Mouse (Mus musculus) midbrain, embryonic 11.5 days (tissue): ENCODE data around the gene H2-M3. TPM values are rescaled to one million over a fixed set of nuclear protein-coding genes. Genes with fewer than 3 reads are reported as not detected.

Source experiments
- polyA plus RNA-seq: library from polyadenylated mRNA; unstranded; fragments of >200 nt; fragmentation: Nextera tagmentation; extraction: Ambion mirVana; gene quantifications from 2 replicates; pipeline ENCODE4 v1.2.1, GENCODE M21; 2014

The H2-M3 gene
- polyA plus RNA-seq, 1 experiment from 2014 or later = 1.8 TPM

Other genes with a start within 250 kb of the H2-M3 start
- 0.18 and 0.42 TPM in 2 replicates for gene Mog, start 246.8 kb upstream of the H2-M3 start, polyA plus RNA-seq
- 14.3 and 14.5 TPM in 2 replicates for gene Gabbr1, start 224.3 kb upstream of the H2-M3 start, polyA plus RNA-seq
- not detected in 2 replicates for gene Olfr90, start 181.7 kb upstream of the H2-M3 start, polyA plus RNA-seq
- not detected in 2 replicates for gene Olfr91, start 171.9 kb upstream of the H2-M3 start, polyA plus RNA-seq
- not detected in 2 replicates for gene Olfr92, start 150.1 kb upstream of the H2-M3 start, polyA plus RNA-seq
- not detected in 2 replicates for gene Olfr93, start 108.7 kb upstream of the H2-M3 start, polyA plus RNA-seq
- not detected in 2 replicates for gene Ubd, start 76.3 kb upstream of the H2-M3 start, polyA plus RNA-seq
- not detected in 2 replicates for gene Olfr94, start 69.2 kb upstream of the H2-M3 start, polyA plus RNA-seq
- gene Olfr95, start 57.1 kb upstream of the H2-M3 start, polyA plus RNA-seq = not detected in 2 replicates
- not detected in 2 replicates for gene Olfr96, start 50.1 kb upstream of the H2-M3 start, polyA plus RNA-seq
- gene Olfr97, start 32.9 kb upstream of the H2-M3 start, polyA plus RNA-seq = not detected in 2 replicates
- gene Olfr98, start 6.5 kb upstream of the H2-M3 start, polyA plus RNA-seq = not detected in 2 replicates
- not detected in 2 replicates for gene Olfr99, start 13.2 kb downstream of the H2-M3 start, polyA plus RNA-seq
- not detected in 2 replicates for gene Olfr101, start 34.1 kb downstream of the H2-M3 start, polyA plus RNA-seq
- gene Olfr102, start 46.8 kb downstream of the H2-M3 start, polyA plus RNA-seq = not detected in 2 replicates
- not detected in 2 replicates for gene Olfr103, start 69.5 kb downstream of the H2-M3 start, polyA plus RNA-seq
- gene Olfr104-ps, start 89.4 kb downstream of the H2-M3 start, polyA plus RNA-seq = not detected in 2 replicates
- not detected in 2 replicates for gene Olfr105-ps, start 108.8 kb downstream of the H2-M3 start, polyA plus RNA-seq
- gene Olfr106-ps, start 120.2 kb downstream of the H2-M3 start, polyA plus RNA-seq = not detected in 2 replicates
- gene Olfr107, start 129.0 kb downstream of the H2-M3 start, polyA plus RNA-seq = not detected in 2 replicates
- not detected in 2 replicates for gene Olfr108, start 175.3 kb downstream of the H2-M3 start, polyA plus RNA-seq
- gene Olfr109, start 188.7 kb downstream of the H2-M3 start, polyA plus RNA-seq = not detected in 2 replicates
- gene H2-M2, start 213.3 kb downstream of the H2-M3 start, polyA plus RNA-seq = not detected in 2 replicates
- not detected in 2 replicates for gene Olfr110, start 222.2 kb downstream of the H2-M3 start, polyA plus RNA-seq
- not detected in 2 replicates for gene Olfr111, start 237.8 kb downstream of the H2-M3 start, polyA plus RNA-seq